Mouse (Mus musculus) heart, adult 8-10 months (tissue): ENCODE measurements at regions not wholly inside any gene's neighbourhood (a gene's known extent, or its start where the extent isn't known, plus 50 kb on each side); places are given as distances from the start of the nearest gene placed in this dataset.
"Not testable (repeated sequence)": the region's sequence is repeated elsewhere in the genome, so short reads cannot be mapped to it uniquely, and the experiment has no call there.

Experiments used
- DNase-seq: peaks from one replicate; pipeline ENCODE4 v3.0.0; 2022; ENCODE audit warnings: low spot score

- DNase-seq = no peak
Observed at GRCm38 (mm10) chr14:86599511-86599910, 541.5 kb downstream of the Diaph3 start.

GRCm38 (mm10) chr14:86588525-86588924, 552.5 kb downstream of the Diaph3 start:
- no peak for DNase-seq

DNA sequence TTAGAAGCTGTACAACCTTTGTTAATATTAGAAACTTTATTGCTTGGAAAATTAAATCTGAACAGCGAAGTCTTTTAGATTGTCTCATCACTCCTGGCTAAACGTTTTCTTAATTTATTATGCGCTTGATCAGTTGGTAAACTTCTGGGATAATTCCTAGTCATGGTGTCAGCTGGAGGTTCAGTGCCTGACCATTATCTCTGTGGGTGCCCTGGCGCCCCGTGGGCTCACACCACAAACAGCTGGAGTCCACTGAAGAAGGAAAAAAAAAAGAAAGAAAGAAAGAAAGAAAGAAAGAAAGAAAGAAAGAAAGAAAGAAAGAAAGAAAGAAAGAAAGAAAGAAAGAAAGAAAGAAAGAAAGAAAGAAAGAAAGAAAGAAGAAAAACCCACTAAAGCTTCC, 555.1 kb downstream of the Diaph3 start:
- not testable (repeated sequence) for DNase-seq

DNA sequence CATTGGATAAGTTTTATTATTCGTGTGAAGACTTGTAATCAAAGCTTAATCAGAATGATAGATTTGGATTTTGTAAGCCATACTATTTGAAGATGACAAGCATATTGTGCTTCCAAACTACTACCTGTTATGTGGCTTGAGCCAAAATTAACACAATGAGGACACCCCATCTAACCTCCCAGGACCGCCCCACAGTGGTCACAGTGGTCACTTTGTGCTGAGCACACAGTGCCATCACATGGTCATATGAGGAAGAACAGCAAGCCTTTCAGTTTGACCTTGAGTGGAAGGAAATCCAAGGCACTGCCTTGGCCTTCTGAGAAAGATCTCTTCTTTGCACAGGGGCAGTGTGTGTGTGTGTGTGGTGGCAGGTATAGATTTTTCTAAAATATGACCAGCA, 578.3 kb downstream of the Diaph3 start:
- DNase-seq = peak; percentile 18

GRCm38 (mm10) chr14:86537992-86538391, 603.0 kb downstream of the Diaph3 start:
- no peak for DNase-seq

GRCm38 (mm10) chr14:86536341-86537027, 604.6 kb downstream of the Diaph3 start:
- DNase-seq = no peak

DNA sequence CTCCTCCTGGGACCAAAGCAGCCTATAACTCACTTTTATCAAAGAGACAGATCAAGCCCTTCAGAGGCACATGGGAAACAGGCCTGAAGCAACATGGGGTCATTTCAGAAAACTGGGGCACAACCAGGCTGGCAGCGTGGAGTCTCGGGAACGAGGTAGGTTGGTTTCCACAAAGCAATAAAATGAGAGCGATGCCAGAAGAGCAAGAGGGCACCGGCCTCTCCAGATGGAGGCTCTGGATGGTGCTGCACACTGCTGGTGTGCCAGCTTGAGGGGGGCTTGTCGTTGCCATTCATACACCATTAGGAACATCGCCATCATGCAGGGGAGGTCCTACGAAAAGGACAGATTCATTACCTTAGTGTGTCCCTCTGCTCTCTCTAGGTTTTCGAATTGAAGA, 630.6 kb downstream of the Diaph3 start:
- DNase-seq = no peak

GRCm38 (mm10) chr14:86509686-86510085, 631.3 kb downstream of the Diaph3 start:
- DNase-seq = no peak

GRCm38 (mm10) chr14:86506286-86506685, 634.7 kb downstream of the Diaph3 start:
- no peak for DNase-seq

DNA sequence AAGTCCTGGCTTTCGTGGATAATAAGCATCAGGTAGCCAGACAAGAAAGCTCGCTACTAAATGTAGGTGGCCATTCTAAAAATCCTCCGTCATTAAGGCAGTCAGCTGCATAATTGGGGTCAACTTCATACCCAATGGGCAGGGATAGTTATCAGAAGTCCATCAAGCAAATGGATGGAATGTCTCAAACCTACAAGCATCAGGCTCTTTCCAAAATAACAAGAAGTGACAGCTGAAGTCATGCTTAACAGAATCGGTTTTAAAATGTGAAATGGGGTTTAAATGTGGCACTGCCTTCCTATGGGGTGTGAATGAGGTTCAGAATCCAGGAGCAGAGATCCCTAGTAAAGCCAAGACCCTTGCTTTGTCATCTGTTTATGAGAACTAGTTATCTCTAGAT, 650.2 kb downstream of the Diaph3 start:
- DNase-seq = no peak

DNA sequence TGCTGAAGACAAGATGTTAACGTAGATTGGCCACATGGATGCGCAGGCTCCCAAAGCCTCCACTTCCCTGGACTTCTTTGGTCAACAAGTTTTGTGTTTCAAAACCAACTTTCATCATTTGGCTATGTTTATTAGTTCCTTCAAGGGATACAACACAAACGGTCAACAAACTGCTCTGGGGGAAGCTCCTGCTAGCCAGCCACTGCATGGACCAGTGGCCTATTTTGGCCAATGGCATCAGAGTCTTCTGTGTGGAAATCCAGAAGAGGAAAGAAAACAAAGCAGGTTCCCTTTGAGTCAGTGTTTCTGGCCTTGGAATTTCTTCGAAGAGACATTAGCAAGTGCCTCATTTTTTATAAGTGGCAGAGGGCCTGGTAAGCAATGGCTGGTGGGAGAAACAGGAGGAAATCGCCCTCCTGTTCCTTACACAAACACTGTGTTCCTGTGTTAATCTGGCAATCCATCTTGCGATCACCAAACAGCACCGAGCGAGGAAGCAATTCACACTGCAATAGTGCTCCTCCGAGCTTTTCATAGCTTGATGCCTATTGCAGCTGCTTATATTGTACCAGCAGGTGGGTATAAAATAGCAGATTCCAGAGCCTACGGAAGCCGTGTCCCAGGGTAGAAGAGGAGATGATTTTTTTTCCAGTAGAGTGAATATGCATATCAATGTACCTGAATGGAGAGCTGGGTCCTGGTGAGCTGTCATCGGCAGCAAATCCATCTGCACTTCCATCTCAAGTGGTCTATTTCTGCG, 651.0 kb downstream of the Diaph3 start:
- no peak for DNase-seq

- peak; percentile 85 for DNase-seq
Observed at GRCm38 (mm10) chr14:86489044-86489816, 651.8 kb downstream of the Diaph3 start.

- no peak for DNase-seq
Observed at GRCm38 (mm10) chr14:86487285-86487897, 653.6 kb downstream of the Diaph3 start.

DNA sequence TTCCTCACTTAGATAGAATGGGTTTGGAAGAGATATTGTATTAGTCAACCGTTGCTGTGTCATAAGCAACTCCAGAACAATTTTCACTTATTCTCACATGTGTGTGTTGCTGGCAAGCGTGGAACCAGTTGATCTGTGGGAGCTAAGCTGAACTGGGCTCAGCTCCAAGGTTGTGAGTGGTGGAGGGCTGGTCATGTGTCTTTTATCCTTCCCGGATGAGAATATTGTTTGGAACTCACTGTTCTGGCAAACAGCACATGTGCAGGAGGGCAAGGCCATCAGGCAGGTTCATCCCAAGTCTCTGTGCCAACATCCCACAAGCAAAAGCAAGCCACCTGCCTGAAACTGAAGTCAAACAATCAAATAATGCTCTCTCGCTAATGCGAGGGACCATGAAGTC, 656.8 kb downstream of the Diaph3 start:
- peak; percentile 29 for DNase-seq

GRCm38 (mm10) chr14:86473604-86474003, 667.4 kb downstream of the Diaph3 start:
- no peak for DNase-seq

DNA sequence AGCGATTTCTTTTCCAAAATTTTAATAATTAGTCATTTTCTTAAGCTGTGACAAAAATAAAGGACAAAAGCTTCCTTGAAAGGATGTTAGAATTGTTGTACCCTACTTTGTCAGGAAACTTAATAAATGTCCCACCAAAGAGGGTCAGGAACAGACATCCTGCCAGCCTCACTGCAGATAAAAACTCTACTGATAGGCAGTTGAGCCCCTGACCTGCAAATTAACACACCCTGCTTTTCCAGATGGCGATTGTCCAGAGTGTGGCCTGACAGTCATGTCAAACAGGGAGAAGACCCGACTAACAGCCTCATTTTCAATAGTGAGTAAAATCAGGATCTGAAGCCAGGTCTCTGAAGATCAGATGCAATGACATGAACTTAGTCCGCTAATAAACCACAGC, 670.6 kb downstream of the Diaph3 start:
- no peak for DNase-seq

DNA sequence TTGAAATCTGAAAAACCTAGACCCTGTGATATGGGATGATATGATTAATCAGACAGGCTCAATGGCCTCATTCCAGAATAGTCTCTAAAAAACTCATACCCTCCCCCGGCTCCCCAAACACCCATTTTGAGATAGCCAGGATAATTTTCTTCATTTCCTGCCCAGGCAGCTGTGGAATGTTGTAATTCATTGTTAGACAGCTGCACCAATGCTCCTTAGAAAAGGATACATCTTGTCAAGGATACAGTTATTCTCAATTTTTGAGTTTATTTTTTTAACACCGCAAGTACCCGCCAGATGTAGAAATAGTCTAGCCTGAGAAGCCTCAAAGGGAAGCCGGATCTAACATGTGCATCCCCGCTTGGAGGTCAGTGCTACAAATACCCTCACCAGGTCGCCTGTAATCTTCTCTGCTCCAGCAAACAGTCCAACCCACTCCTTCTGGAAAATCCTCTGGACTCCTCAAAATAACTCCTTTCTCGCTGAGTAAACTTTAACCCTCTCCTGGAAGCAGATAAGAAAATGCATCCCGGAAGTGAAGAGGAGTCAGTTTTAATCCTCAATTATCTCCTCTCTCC, 673.1 kb downstream of the Diaph3 start:
- DNase-seq = peak; percentile 19

DNA sequence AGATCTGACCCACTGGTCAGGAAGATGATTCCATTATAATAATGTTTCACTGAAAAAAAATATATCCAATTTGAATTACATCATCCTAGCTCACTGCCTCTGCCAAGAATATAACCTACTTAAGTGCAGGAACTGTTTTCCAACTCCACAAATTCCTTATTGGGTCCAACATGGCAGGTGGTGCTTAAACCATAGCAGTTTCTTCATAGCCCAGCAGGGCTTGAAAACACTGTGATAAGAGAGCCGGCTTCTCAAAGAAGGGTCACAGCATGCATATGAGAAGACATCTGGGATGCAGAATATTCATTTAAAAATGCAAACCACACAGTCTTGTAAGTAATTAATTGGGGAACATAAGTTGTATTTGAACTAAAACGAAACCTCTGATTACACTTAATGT, 677.6 kb downstream of the Diaph3 start:
- no peak for DNase-seq

DNA sequence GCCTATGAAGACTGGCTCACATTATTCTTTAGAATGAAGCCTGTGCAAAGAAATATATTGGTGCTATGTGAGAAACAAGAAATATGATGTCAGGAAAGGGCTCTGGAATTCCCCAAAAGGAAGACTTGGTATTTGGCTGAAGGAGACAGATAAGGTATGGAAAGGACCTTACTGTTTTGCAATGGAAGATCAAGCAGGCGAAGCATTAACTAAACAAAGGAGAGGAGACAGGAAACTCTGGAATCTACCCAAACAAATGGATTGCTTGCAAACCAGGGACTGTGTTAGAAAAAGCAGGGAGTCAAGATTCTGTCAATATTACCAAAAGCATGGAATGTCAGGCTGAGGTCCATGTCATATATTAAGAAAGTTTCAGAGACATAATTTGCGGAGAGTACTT, 687.9 kb downstream of the Diaph3 start:
- no peak for DNase-seq

DNA sequence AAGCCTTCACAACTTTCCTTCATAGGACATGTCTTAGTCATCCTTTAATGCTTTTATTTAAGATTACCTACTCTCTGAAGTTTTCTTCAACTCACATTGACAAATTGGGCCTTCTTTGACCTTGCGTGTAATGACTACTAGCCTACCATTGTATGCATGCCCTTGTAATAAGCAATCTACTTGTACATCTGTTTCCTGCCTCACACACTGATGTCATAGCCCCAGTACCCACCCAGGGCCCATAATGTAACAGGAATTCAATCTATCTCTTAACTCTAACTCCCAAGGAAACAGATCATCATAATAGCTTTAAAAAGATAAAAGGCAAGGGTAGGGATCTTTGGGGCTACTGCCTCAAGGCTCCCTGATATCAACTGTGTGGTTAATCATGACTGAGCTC, 690.4 kb downstream of the Diaph3 start:
- no peak for DNase-seq

DNA sequence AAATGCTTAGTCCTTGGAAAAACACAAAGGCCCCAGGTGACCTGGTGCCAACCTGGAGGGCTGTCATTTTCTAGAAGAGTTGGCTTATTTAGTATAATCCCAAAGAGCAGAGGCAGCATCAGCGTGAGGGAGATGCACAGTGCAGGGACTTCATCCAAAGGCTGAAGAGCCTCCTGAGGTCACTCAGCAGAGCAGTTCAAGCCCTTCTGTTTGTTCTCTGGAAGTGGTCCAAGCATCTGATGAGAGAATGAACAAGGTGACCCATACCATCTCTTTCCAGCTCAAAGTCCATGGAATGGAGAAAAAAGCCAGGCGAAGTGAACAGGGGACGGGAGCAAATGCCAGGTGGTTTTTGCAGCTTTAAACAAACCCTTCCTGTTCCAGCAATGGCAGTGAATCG, 695.9 kb downstream of the Diaph3 start:
- no peak for DNase-seq
